Mouse (Mus musculus) lung, adult 2 months (tissue): ENCODE data around the gene Tmem258.
"Not testable (repeated sequence)": the region's sequence is repeated elsewhere in the genome, so short reads cannot be mapped to it uniquely, and the experiment has no call there.

Experiments used
- CTCF ChIP-seq: fragments of 200-500 bp; IDR thresholded peaks from 2 replicates; pipeline ENCODE4 v1.5.1; 2011; ENCODE audit warnings: mild to moderate bottlenecking, low read length, control low read depth; ENCODE audit not compliant: insufficient read depth
- POLR2A ChIP-seq: fragments of 200-500 bp; IDR thresholded peaks from 2 replicates; pipeline ENCODE4 v1.6.1; 2011; ENCODE audit warnings: low read depth, mild to moderate bottlenecking, control low read depth, low read length, borderline replicate concordance; ENCODE audit errors: extremely low read depth

DNA sequence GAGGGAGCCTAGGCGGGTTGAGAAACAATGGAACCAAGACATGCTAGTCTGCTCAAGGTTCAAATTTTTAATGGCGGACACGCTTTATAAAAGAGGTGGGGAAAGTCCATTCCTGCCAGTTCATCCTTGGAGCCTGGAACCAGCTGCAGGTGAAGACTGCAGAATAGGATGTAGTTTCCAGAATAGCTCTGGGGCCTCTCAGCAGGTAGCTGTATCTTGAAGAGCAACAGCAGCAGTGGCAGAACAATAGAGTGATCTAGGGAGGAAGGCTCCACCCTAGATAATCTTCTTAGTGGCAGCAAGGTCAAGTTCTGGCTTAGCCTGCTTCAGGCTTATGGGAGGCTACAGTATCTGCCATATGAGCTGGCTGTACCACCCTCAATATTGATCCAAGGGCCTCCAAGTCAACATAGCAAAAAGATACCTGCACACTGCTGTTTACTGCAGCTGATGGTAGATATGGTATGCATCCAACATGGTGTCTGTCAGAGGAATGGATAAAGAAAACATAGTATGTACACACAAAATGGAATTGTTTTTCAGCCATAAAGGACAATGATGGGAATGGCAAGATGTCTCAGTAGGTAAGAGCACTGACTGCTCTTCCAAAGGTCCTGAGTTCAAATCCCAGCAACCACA lies 34.0 kb upstream of the Tmem258 start:
- not testable (repeated sequence) for TF ChIP-seq CTCF, POLR2A
